Mouse (Mus musculus) naive thymus-derived CD4-positive, alpha-beta T cell, adult 2 months (primary cell): ENCODE measurements around the gene Iqcf3.

ENCODE experiments used
- DNase-seq: peaks from one replicate; pipeline ENCODE4 v3.0.0-alpha.2; 2011; ENCODE audit warnings: low read depth

Iqcf3 gene

DNA sequence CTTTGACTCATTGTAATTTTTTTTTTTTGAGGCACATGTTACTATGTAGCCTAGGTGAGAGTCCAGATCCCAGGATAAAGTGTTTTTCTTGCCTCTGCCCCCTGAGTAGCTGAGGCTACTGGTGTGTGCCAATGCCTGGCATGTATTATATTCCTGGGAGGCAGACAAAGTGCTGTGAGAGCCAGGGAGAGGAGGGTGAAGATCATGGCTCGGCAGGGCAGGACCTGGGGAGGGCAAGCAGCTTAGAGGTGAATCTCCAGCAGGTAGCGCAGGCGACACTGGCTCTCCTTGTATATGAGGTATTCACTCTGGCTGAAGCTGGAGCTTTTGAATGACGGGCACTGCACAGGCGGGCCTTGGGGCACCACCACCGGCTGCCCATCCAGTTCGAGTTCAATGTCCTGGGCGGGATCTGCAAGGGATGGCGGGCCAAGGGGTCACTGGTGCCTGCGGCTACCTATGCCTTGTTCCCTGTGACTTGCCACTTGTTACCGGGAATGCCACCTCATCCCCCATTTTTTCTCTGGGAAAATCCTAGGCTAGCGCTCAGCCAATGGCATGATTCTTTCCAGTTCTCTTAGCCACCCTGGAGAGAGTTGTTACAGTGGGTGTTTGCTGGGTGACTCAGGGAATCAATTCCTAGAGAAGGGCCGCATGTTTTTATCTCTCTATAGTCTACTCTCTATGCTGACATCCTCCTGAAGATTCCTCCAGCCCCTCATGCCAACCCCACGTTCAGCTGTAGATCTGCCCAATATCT is 90.3 kb downstream of the Iqcf3 start:
- no peak for DNase-seq

DNA sequence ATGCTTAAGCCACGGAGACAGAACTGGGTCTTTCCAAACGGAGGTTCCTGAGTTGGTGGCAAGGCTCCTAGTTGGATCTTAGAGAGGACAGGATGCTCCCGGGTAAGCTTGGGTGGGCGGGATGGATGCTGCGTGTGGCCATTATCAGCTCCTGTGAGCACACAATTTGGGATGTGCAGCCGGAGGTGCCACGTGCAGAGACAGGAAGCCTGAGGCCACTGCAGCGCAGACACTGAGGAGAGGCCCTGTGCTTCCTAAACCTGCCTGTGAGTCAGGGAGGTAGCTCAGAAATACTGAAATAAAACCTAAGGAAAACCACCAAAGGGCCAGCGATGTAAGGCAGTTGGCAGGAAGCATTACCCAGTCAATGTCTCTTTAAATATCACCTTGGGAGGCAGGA is 91.7 kb downstream of the Iqcf3 start:
- DNase-seq, result no peak

DNA sequence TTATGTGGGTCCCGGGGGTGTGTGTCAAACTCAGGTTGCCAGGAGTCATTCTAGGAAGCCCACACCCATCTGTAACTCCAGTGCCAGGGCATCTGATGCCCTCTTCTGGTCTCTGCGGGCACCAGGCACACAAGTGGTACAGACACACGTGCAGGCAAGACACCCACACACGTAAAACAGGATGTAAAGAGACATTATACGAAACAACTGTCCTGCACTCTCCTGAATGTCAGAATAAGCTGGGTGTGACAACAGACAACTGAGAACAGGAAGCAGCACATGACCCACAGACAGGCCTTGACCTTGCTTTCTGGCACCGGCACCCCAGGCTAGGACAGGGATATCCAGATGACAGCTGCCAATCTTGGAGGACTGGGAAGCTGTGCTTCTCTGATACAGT is 92.1 kb downstream of the Iqcf3 start:
- peak; percentile 33 for DNase-seq

DNA sequence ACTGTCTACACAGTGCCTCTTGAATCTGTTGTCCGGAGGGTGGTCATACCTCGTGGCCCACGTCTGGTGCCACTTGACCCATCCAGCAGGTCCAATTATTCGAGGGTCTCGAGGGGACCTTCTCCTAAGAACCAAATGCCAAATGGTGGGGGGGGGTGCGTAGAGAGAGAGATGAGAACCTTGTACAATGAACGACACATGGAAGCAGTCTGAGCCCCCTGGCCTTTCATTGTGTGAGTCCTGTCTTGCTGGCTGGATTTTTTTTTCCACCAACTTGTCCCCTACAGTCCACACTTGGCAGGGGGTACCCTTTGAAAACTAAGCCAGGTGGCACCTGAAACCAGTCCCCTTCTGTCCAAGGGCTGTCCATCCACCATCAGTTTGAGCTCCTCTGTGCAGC is 93.7 kb downstream of the Iqcf3 start:
- DNase-seq, result no peak

DNA sequence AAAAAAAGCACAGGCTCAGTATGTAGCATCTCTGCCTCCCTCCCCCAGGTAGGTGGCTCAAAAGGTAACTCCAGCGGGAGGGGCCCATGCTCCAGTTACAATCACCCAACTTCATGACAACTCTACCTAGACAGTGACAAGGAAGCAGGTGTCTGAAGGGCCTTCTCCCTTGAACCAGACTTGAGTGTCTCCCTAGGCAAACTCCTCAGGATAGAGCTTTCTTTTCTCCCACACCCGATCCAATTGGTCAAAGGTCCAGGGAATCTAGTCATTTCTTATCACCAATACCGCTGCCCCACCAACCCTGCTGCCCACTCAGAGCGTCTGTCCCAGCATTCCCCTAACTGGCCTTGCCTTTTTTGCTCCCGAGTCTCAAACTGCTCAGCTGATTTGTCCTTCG is 94.7 kb downstream of the Iqcf3 start:
- DNase-seq, result no peak

DNA sequence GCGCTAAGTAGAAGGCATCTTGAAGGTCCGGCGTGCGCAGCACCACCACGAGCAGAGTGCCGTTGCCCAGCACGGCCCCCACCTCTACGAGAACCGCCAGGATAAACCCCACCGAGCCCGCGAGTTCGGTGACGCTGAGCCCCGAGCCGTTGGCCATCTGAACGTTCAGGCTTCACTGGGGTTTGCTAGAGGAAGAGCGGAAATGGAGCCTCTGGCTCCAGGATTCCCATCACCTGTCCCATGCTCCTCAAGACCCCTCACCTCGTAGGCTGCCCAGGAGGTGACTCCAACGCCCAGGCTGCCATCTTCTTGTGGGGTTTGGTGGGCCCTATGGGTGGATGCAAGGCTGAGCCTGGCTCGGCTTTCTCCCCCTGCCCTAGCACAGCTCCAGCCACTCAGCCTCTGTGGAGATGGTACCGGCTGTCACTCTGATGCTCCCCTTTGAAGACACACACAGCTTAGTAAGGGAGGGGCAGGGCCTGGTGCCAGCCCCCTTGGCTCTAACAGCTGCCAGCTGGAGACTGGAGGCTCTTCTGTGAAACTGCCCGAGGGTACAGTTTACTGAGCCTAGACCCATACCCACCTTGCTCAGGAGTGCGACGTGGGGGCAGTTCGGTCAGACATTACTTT is 95.7 kb downstream of the Iqcf3 start, which contains the start of gene Gpr62:
Gene Gpr62 (minus strand): TSS at position 368 of the 630 bp plus-strand sequence.
- no peak for DNase-seq

DNA sequence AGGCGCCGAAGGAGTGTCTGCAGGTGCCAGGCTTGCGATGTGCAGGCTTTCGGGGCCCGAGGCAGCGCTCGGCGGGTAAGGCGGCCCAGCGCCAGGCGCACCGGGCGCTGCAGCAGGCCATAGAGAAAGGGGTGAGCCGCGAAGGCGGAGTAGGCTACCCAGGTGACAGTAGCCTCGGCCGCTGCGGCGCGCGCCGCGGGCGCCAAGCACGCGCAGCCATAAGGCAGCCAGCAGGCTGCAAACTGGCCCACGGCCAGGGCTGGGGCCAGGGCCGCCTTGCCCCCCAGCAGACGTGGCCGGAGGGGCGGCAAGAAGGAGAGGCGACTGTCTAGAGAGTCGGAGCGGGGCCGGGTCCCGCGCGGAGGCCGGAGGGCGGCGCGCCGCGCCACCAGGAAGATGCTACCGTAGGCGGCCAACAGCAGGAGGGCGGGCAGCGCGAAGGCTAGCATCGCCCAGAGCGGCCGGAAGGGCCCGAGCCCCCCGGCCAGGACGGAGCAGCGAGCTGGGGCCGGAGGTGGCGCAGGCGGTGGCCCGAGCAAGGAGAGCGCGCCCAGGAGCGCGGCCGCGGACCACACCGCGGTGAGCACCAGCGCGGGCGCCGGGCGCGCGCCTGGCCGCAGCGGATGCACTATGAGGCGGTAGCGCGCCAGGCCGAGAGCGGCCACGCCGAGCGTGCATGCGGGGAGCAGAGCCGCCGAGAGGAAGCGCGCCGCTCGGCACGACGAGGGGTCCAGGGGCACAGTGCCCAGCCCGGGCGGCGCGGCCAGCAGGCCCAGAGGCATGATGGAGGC is 96.5 kb downstream of the Iqcf3 start:
- DNase-seq, result peak; percentile 33

DNA sequence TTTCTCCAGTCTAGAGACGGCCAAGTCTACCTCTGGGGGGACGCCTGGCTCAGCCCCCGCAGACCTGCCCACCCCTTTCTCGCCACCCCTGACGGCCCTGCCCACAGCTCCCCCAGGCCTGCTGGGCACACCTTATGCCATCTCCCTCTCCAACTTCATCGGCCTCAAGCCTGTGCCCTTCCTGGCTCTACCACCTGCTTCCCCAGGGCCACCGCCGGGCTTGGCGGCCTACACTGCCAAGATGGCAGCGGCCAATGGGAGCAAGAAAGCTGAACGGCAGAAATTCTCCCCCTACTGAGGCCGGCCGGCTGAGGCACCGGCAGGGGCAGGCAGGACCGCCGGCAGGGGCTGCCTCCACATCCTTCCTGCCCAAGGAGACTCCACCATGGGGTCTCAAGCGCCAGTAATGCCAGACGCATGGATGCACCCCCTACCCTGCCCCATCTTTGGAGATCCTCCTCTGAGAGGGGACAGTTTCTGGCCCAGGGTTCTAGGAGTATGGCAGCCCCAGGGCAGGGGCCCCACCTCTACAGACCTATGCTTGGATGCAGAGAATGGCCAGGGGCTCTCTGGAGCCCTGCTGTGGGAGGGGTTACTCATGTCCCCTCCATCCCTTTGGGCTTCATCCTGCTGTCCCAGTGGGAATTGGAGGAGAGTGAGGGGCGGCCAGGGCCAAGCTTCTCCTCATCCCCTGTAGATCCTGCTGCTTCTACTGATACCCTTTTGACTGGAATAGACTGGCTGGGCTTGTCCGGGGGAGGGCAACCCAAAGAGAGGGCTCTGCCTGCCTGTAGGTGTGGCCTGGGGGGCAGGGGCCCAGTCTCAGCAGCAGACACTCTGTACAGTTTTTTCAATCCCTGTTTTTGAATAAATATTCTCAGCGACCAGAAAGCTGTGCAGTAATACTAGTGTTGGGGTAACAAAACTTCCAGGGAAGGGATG is 98.0 kb downstream of the Iqcf3 start:
- no peak for DNase-seq

DNA sequence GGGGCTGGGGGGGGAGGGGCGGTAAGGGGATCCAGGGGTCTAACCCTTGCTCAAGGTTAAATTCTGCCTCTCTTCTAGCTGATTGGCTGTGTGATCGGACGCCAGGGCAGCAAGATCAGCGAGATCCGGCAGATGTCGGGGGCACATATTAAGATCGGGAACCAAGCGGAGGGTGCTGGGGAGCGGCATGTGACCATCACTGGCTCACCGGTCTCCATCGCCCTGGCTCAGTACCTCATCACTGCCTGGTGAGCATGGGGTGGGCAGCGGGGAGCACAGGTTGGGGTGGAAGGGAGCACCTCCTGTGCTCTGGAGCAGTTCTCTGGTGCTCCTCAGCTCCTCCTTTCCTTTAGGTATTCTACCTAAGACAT is 99.0 kb downstream of the Iqcf3 start:
- no peak for DNase-seq

DNA sequence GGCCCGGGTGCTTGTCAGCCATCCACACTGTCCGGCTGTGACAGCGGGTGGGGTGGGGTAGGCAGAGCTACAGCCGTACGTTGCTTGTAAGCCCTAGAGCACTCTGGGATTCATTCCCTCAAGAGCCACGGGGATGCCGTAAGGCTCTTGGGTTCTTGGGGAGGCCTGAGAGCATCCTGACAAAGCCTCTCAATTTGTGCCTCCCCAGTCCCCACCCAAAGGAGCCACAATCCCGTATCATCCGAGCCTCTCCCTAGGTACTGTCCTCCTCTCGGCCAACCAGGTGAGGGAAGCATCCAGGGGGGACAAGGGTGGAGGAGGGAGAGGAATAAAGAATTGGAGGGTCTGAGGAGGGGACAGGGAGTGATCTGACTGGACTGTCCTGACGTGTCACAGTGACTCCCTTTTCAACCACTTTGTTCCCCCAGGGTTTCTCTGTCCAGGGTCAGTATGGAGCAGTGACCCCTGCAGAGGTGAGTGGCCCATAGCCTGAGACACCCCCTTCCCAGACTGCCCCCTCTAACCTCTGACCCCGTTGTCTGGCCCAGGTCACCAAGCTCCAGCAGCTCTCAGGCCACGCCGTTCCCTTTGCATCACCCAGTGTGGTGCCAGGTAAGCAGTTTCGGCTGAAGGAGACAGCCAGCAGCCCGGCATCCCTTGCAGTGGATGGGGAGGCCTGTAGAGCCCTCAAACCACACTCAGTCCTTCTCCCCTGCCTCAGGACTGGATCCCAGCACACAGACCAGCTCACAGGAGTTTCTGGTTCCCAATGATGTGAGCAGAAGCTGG is 99.6 kb downstream of the Iqcf3 start:
- no peak for DNase-seq

DNA sequence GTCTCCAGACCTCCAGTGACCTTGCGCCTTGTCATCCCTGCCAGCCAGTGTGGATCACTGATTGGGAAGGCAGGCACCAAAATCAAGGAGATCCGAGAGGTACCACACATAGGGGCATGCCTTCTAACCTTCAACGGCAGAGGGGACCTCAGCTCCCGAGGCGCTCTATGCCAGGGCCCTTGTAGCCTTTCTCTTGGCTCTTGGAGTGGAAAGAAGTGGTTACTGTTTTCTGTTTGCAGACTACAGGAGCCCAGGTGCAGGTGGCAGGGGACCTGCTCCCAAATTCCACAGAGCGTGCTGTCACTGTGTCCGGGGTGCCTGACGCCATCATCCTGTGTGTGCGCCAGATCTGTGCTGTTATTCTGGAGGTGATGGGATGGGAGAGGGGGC is 100.4 kb downstream of the Iqcf3 start:
- DNase-seq, result no peak

GRCm38 (mm10) chr9:106460401-106461025 is 100.9 kb downstream of the Iqcf3 start:
- DNase-seq, result no peak

DNA sequence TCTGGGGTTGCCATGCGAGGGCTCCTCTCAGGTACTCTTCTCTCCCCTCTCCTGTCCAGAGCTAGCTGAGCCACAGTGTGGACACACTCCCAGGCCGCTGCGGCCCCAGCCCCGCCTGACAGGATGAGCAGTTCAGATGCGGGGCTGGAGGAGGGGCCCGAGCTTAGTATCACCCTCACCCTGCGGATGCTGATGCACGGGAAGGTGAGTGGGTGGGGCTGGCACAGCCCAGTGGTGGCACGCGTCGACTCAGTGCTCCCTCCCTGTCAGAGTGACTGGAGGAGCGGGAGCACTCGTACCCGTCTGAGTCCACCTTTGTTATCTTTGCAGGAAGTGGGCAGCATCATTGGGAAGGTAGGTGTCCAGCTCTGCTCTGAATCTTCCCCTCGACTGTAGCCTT is 101.5 kb downstream of the Iqcf3 start:
- DNase-seq, result no peak

- no peak for DNase-seq
These were observed 103.5 kb downstream of the Iqcf3 start for GRCm38 (mm10) chr9:106457920-106458319.

GRCm38 (mm10) chr9:106457163-106457559 is 104.3 kb downstream of the Iqcf3 start:
- DNase-seq, result no peak

- no peak for DNase-seq
These were observed 104.9 kb downstream of the Iqcf3 start for GRCm38 (mm10) chr9:106456325-106457162.

DNA sequence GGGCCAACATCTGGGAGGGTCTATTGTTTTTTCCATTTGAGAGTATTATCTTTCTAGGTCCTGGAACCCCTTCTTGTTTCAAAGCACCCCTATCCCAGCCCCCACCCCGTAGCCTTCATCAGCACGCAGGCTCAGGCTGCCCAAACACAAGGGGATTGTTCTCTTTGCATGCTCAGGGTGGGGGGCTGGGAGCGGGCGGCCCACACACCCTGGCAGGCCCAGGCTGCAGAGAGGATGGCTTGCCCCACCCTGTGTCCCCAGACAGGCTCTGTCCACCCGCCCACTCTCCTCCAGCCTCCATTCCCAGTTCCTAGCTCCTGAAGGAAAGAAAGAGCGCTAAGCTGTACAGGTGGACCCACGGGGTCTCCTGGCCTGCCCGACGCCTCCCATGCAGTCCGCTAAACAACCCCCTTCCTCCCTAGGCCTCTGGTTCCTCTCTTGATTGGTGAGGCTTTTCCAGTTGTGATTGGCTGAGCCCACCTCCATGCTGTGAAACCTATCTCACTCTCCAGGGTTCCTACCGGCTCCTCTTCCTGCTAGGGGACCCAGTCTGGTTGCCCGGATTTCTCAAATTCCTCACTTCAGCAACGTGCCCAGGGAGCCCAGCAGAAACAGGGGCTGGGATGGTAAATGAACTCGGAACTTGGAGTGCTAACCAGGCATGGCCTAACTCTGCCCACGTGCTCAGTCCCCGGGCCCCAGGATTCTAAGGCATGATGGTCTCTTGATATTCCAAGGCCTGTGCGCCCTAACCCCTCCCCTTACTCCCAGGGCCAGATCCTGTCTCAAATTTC is 106.3 kb downstream of the Iqcf3 start:
- DNase-seq, result no peak

- peak; percentile 32 for DNase-seq
These were observed 107.2 kb downstream of the Iqcf3 start for GRCm38 (mm10) chr9:106454071-106454761.
